Mouse (Mus musculus): ENCODE results near the gene Hist1h2ao. TPM values are rescaled to one million over a fixed set of nuclear protein-coding genes. Genes with fewer than 3 reads are reported as not detected.
A peak's percentile ranks its signal among the peaks of the same experiment; 100 is the strongest.
"Not testable (repeated sequence)": the region's sequence is repeated elsewhere in the genome, so short reads cannot be mapped to it uniquely, and the experiment has no call there.

Gene Hist1h2ao
- not detected in 2 replicates for polyA plus RNA-seq (2014; fragmentation: Nextera tagmentation; extraction: Ambion mirVana)

DNA sequence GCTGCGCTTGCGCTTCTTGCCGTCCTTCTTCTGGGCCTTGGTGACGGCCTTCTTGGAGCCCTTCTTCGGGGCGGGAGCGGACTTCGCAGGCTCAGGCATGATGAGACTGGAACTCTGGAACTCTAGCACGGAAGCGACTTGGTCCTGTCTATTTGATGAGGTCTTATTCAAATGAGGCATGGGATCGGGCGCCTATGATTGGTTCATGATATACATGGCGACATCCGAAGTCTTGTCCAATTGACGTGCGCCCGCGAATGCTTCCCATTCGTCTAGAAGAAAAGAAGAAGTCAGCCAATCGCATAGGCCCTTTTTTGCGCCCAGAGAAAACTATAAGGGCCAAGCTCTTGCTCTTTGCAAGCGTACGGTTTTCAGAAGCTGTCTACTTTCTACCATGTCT is at the start of gene Hist1h2ao, which contains the start of gene Hist1h2bq:
Hist1h2ao (plus strand) TSS at position 393 of the 400 bp plus-strand sequence.
Hist1h2bq (minus strand) TSS at position 125 of the 400 bp plus-strand sequence.
- DNase-seq (ENCODE audit: low spot score); H3K27ac ChIP-seq (ENCODE audit: low read depth, low read length); H3K4me2 ChIP-seq (ENCODE audit: low read depth, low read length, severe bottlenecking); H3K9me3 ChIP-seq (ENCODE audit: control insufficient read depth, low read length); H3K9ac ChIP-seq (ENCODE audit: low read length); H3K4me3 ChIP-seq (ENCODE audit: low read depth, low read length); H3K36me3 ChIP-seq (ENCODE audit: control insufficient read depth, insufficient read depth, low read length); H3K4me1 ChIP-seq (replicated peaks; ENCODE audit: control insufficient read depth, insufficient read depth, low read length); H3K27me3 ChIP-seq (ENCODE audit: control insufficient read depth, insufficient read depth, low read length): not testable (repeated sequence)
- ATAC-seq (replicated peaks; ENCODE audit: low FRiP score) = peak; percentile 97
- WGBS = no CpG with 5 or more reads among the region's 23 CpGs

DNA sequence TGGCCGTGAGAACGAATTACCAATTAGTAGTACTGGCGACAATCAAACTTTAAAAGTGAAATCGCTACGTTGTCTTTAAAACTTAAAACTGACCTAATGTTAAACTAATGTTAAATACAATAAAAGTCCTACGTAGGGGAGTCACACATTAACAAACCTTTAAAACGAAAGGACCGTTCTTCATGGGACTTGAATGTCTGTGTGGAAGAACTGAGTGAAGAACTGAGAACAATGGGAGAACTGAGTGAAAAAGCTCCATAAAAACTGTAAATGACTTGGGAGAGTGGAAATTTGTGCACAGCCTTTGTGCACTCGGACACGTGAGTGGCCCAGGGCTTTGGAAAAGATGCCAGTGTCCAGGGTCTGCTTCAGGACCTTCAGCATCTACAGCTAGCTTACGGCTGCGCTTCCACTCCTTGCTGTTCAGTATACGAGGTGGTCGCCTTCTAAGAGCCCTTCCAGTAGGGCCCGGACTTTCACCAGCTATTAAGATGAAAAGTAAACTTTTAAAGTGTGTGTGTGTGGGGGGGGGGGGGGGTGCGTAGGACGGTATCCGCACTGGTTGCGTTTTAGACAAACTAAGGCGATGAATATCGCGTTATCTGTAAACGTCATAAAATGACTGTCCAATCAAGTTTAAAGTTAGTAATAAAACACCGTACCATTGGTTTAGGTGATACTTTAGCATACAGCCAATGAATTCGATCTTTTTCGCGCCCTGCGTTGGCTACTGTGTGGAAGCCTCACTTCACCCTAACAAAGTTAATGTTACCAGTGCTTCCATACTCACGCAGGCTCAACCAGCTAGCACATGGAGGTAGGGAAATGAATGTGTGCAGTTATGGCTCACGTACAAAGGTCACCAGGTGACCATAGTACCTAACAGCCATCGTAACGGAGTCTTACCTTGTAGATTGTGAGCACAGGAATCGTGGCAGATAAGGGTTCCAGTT is 31.2 kb upstream of the Hist1h2ao start:
- Histone ChIP-seq H3K9ac (ENCODE audit: low read length) (peak overlapping the region; percentile 91), H3K4me3 (ENCODE audit: low read depth, low read length) (peak overlapping the region; percentile 54), H3K27me3 (ENCODE audit: control insufficient read depth, insufficient read depth, low read length) (no peaks in the 10 kb centered on the region), H3K4me2 (ENCODE audit: low read depth, low read length, severe bottlenecking) (peak overlapping the region; percentile 76), H3K27ac (ENCODE audit: low read depth, low read length) (peak overlapping the region; percentile 99), H3K36me3 (ENCODE audit: control insufficient read depth, insufficient read depth, low read length) (no peaks in the 10 kb centered on the region), H3K9me3 (ENCODE audit: control insufficient read depth, low read length) (no peaks in the 10 kb centered on the region), H3K4me1 (replicated peaks; ENCODE audit: control insufficient read depth, insufficient read depth, low read length) (no peaks in the 10 kb centered on the region)
- peak; percentile 83 for DNase-seq (ENCODE audit: low spot score)
- 5% methylated on average over 33 of the region's 33 CpGs for WGBS
- ATAC-seq (replicated peaks; ENCODE audit: low FRiP score) = peak; percentile 77

DNA sequence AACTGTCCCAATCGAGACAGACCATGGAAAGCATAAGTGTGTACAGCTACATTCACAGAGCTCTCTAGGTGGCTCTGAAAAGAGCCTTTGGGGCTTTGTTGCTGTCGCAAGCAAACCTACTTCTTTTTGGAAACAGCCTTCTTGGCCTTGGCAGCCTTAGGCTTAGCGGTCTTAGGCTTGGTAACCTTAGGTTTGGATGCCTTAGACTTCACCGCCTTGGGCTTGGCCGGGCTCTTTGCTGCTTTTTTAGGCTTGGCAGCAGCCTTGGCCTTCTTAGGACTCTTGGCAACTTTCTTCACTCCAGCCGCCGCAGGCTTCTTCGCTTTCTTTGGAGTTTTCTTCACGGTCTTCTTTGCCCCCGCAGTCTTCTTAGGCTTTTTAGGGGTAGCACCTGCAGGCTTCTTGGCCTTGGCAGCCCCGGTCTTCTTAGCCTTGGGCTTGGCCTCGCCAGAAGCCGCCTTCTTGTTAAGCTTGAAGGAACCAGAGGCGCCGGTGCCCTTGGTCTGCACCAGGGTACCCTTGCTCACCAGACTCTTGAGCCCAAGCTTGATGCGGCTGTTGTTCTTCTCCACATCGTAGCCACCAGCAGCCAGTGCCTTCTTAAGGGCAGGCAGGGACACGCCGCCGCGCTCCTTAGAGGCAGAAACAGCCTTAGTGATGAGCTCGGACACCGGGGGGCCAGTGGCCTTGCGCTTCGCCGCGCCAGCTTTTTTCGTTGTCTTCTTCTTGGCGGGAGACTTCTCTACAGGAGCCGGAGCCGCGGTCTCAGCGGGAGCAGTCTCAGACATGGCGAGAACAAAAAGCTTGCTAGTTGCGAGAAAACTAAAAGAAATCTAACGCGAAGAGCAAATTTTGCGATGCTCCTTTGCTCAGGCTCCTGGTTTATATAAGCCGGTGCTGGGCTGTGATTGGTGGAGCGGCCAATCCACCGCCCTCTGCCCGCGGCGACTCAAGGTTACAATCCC is 30.2 kb upstream of the Hist1h2ao start, which contains the start of gene Hist1h1b:
Hist1h1b (minus strand) TSS at position 859 of the 965 bp plus-strand sequence.
- under 1% methylated on average over 44 of the region's 44 CpGs for WGBS
- DNase-seq (ENCODE audit: low spot score) (peak; percentile 88), ATAC-seq (replicated peaks; ENCODE audit: low FRiP score) (peak; percentile 55)
- Histone ChIP-seq H3K27ac (ENCODE audit: low read depth, low read length) (peak within 1 kb of the TSS; percentile 99), H3K4me3 (ENCODE audit: low read depth, low read length) (peak within 1 kb of the TSS; percentile 54), H3K9me3 (ENCODE audit: control insufficient read depth, low read length) (no peaks in the 10 kb centered on the region), H3K4me1 (replicated peaks; ENCODE audit: control insufficient read depth, insufficient read depth, low read length) (0 out of 2 replicates have a peak, but pooled peaks cover 3% of the 10 kb centered on the region), H3K4me2 (ENCODE audit: low read depth, low read length, severe bottlenecking) (peak within 1 kb of the TSS; percentile 76), H3K9ac (ENCODE audit: low read length) (peak within 1 kb of the TSS; percentile 91), H3K27me3 (ENCODE audit: control insufficient read depth, insufficient read depth, low read length) (no peaks in the 10 kb centered on the region), H3K36me3 (ENCODE audit: control insufficient read depth, insufficient read depth, low read length) (no peaks in the 10 kb centered on the region)

GRCm38 (mm10) chr13:21781021-21781555 is 29.2 kb upstream of the Hist1h2ao start:
- peak overlapping the region; percentile 76 for H3K4me2 ChIP-seq (ENCODE audit: low read depth, low read length, severe bottlenecking)
- no peak overlapping the region for H3K4me3 ChIP-seq (ENCODE audit: low read depth, low read length)
- no peaks in the 10 kb centered on the region for H3K27me3 ChIP-seq (ENCODE audit: control insufficient read depth, insufficient read depth, low read length)
- no peak overlapping the region for H3K9ac ChIP-seq (ENCODE audit: low read length)
- ATAC-seq (replicated peaks; ENCODE audit: low FRiP score) (no peak), DNase-seq (ENCODE audit: low spot score) (no peak)
- peak overlapping the region; percentile 99 for H3K27ac ChIP-seq (ENCODE audit: low read depth, low read length)
- H3K36me3 ChIP-seq (ENCODE audit: control insufficient read depth, insufficient read depth, low read length) = no peaks in the 10 kb centered on the region
- H3K9me3 ChIP-seq (ENCODE audit: control insufficient read depth, low read length) = no peaks in the 10 kb centered on the region
- 43% methylated on average over 6 of the region's 6 CpGs for WGBS
- H3K4me1 ChIP-seq (replicated peaks; ENCODE audit: control insufficient read depth, insufficient read depth, low read length) = peaks cover 5% of the 10 kb centered on the region; the same call in 1 of the 2 replicates

DNA sequence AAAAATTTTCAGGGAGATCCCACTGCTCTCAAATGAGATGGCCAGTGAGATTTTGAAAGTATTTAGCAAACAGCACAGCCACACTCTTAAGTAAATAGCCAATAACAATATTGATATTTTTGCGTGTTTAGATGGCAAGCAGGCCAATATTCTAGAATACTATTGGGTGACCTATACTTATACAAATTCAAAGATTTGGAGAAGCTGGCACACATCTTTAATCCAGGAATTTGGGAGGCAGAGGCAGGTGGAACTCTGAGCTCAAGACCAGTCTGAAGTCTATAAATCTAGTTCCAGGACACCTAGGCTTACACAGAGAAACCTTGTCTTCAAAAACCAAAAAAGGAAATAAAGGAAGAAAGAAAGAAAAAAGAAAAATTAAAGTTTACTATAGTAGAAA is 28.6 kb upstream of the Hist1h2ao start:
- H3K9ac ChIP-seq (ENCODE audit: low read length) = no peak overlapping the region
- WGBS = 91% methylated on average over 1 of the region's 1 CpGs
- DNase-seq (ENCODE audit: low spot score) = no peak
- no peak overlapping the region for H3K4me3 ChIP-seq (ENCODE audit: low read depth, low read length)
- H3K27ac ChIP-seq (ENCODE audit: low read depth, low read length) = peak overlapping the region; percentile 68
- peaks cover 5% of the 10 kb centered on the region; the same call in 1 of the 2 replicates for H3K4me1 ChIP-seq (replicated peaks; ENCODE audit: control insufficient read depth, insufficient read depth, low read length)
- no peak for ATAC-seq (replicated peaks; ENCODE audit: low FRiP score)
- H3K4me2 ChIP-seq (ENCODE audit: low read depth, low read length, severe bottlenecking) = no peak overlapping the region
- no peaks in the 10 kb centered on the region for H3K9me3 ChIP-seq (ENCODE audit: control insufficient read depth, low read length)
- no peaks in the 10 kb centered on the region for H3K27me3 ChIP-seq (ENCODE audit: control insufficient read depth, insufficient read depth, low read length)
- no peaks in the 10 kb centered on the region for H3K36me3 ChIP-seq (ENCODE audit: control insufficient read depth, insufficient read depth, low read length)

- H3K27me3 ChIP-seq (ENCODE audit: control insufficient read depth, insufficient read depth, low read length); H3K9me3 ChIP-seq (ENCODE audit: control insufficient read depth, low read length); H3K4me1 ChIP-seq (replicated peaks; ENCODE audit: control insufficient read depth, insufficient read depth, low read length); H3K36me3 ChIP-seq (ENCODE audit: control insufficient read depth, insufficient read depth, low read length): not testable (repeated sequence)
- DNase-seq (ENCODE audit: low spot score) (peak; percentile 71), ATAC-seq (replicated peaks; ENCODE audit: low FRiP score) (peak; percentile 5; the same call in 1 of the 2 replicates)
- WGBS = under 1% methylated on average over 13 of the region's 35 CpGs
- H3K9ac ChIP-seq (ENCODE audit: low read length) = peak overlapping the region; percentile 79
- H3K4me2 ChIP-seq (ENCODE audit: low read depth, low read length, severe bottlenecking) = peak overlapping the region; percentile 67
- H3K4me3 ChIP-seq (ENCODE audit: low read depth, low read length) = peak overlapping the region; percentile 40
- peak overlapping the region; percentile 96 for H3K27ac ChIP-seq (ENCODE audit: low read depth, low read length)
Observed at GRCm38 (mm10) chr13:21782361-21783254, 27.7 kb upstream of the Hist1h2ao start.

GRCm38 (mm10) chr13:21783255-21783617 is 27.0 kb upstream of the Hist1h2ao start, which contains the start of gene Hist1h3i:
Gene Hist1h3i, minus strand, starts transcription at chr13:21783370.
- peaks cover 6% of the 10 kb centered on the region; the same call in 1 of the 2 replicates for H3K4me1 ChIP-seq (replicated peaks; ENCODE audit: control insufficient read depth, insufficient read depth, low read length)

More at GRCm38 (mm10) chr13:21783255-21783617, 27.0 kb upstream of the Hist1h2ao start, which contains the start of gene Hist1h3i:
- ATAC-seq (replicated peaks; ENCODE audit: low FRiP score) (peak; percentile 71), DNase-seq (ENCODE audit: low spot score) (peak; percentile 56)
- Histone ChIP-seq H3K27ac (ENCODE audit: low read depth, low read length) (peak within 1 kb of the TSS; percentile 96), H3K4me3 (ENCODE audit: low read depth, low read length) (peak within 1 kb of the TSS; percentile 40), H3K9ac (ENCODE audit: low read length) (peak within 1 kb of the TSS; percentile 79), H3K4me2 (ENCODE audit: low read depth, low read length, severe bottlenecking) (peak within 1 kb of the TSS; percentile 67), H3K9me3 (ENCODE audit: control insufficient read depth, low read length) (no peaks in the 10 kb centered on the region), H3K36me3 (ENCODE audit: control insufficient read depth, insufficient read depth, low read length) (no peaks in the 10 kb centered on the region), H3K27me3 (ENCODE audit: control insufficient read depth, insufficient read depth, low read length) (no peaks in the 10 kb centered on the region)
- WGBS = 0% methylated on average over 13 of the region's 20 CpGs

Measured in forebrain, embryonic 11.5 days (tissue).